Mouse (Mus musculus) embryonic facial prominence, embryonic 10.5 days (tissue): ENCODE data around the gene Letmd1. TPM values are rescaled to one million over a fixed set of nuclear protein-coding genes. Genes with fewer than 3 reads are reported as not detected.
A peak's percentile ranks its signal among the peaks of the same experiment; 100 is the strongest.

Experiments
- DNase-seq: peaks from one replicate; pipeline ENCODE4 v3.0.0-alpha.2; 2017; ENCODE audit warnings: low spot score
- H3K27ac ChIP-seq: fragments of 300-500 bp; sonication (generic); replicated peaks from 2 replicates; pipeline ENCODE4 v1.5.1; 2016; ENCODE audit warnings: mild to moderate bottlenecking
- H3K27me3 ChIP-seq: fragments of 300-500 bp; sonication (generic); replicated peaks from 2 replicates; pipeline ENCODE4 v1.6.1; 2016; ENCODE audit warnings: low read depth, mild to moderate bottlenecking; ENCODE audit not compliant: poor library complexity, severe bottlenecking
- H3K36me3 ChIP-seq: fragments of 300-500 bp; sonication (generic); replicated peaks from 2 replicates; pipeline ENCODE4 v1.6.1; 2016; ENCODE audit warnings: mild to moderate bottlenecking, moderate library complexity
- H3K4me1 ChIP-seq: fragments of 300-500 bp; sonication (generic); 2 replicates; pipeline ENCODE4 v1.6.1; 2016
- H3K4me3 ChIP-seq: fragments of 300-500 bp; sonication (generic); 2 replicates; pipeline ENCODE4 v1.5.1; 2016; ENCODE audit warnings: mild to moderate bottlenecking, moderate library complexity
- H3K9me3 ChIP-seq: fragments of 300-500 bp; sonication (generic); 2 replicates; pipeline ENCODE4 v1.6.1; 2016; ENCODE audit warnings: mild to moderate bottlenecking
- WGBS: fragments of 180-500 bp; shearing (Covaris S2); methylation state at CpG from one replicate; pipeline ENCODE4 v1.1.7; 2016; 5-methylcytosine and 5-hydroxymethylcytosine counted together
- polyA plus RNA-seq: library from polyadenylated mRNA; unstranded; fragments of >200 nt; fragmentation: Nextera tagmentation; extraction: Ambion mirVana; gene quantifications from 2 replicates; pipeline ENCODE4 v1.2.1, GENCODE M21; 2016

Letmd1 gene
- polyA plus RNA-seq, 1 experiment from 2014 or later: 38.6 TPM

GRCm38 (mm10) chr15:100460942-100461341 lies 7.9 kb upstream of the Letmd1 start:
- peak; percentile 52 for DNase-seq
- peak overlapping the region; percentile 39; the same call in 1 of the 2 replicates for H3K4me3 ChIP-seq
- H3K27me3 ChIP-seq: peaks cover 24% of the 10 kb centered on the region
- no peaks in the 10 kb centered on the region for H3K36me3 ChIP-seq
- peaks cover 18% of the 10 kb centered on the region for H3K4me1 ChIP-seq
- H3K9me3 ChIP-seq: no peaks in the 10 kb centered on the region
- WGBS: 9% methylated on average over 12 of the region's 12 CpGs
- no peak overlapping the region for H3K27ac ChIP-seq

- Histone ChIP-seq H3K36me3 (no peaks in the 10 kb centered on the region), H3K4me1 (peaks cover 13% of the 10 kb centered on the region), H3K27me3 (peaks cover 20% of the 10 kb centered on the region), H3K27ac (no peak overlapping the region), H3K9me3 (no peaks in the 10 kb centered on the region), H3K4me3 (no peak overlapping the region)
- DNase-seq: no peak
- 82% methylated on average over 9 of the region's 9 CpGs for WGBS
These were observed 7.2 kb upstream of the Letmd1 start for GRCm38 (mm10) chr15:100461646-100462045.

DNA sequence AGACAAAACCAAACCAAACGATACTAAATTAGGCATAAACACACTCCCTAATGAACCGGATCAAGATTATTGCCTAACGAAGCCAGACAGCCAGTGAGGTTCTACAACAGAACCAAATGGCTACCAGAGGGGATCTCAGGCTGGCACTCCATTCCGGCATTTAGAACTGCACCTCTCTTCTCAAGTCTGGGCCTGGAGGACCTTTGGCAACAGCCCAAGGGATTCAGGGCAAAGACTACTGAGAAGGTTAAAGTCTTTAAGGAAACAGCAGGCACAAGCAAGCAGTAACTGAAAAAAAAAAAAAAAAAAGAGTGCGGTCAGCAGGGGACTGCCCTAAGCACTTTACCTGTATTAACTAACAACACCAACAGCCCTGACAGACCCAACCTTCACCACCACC lies 6.7 kb upstream of the Letmd1 start:
- no peak for DNase-seq
- H3K36me3 ChIP-seq: no peaks in the 10 kb centered on the region
- no peaks in the 10 kb centered on the region for H3K9me3 ChIP-seq
- WGBS: 83% methylated on average over 5 of the region's 5 CpGs
- H3K4me1 ChIP-seq: peaks cover 13% of the 10 kb centered on the region
- H3K4me3 ChIP-seq: no peak overlapping the region
- H3K27ac ChIP-seq: no peak overlapping the region
- peaks cover 20% of the 10 kb centered on the region for H3K27me3 ChIP-seq

DNA sequence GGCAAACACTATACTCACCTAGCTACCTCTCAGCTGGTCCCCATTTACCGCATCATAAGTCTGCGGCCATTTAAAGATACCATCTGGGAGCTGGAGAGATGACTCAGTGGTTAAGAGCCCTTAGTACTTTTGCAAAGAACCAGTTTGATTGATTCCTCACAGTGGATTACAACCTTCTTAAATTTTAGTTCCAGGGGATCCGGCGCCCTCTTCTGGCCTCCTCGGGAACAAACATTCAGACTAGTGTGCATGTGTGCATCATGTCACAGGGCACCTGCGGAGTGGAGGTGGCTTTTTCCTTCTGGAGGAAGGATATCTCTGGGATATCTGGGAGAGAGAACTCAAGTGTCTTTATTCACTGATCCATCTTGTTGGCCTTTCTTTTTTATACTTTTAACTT lies 5.1 kb upstream of the Letmd1 start:
- Histone ChIP-seq H3K4me3 (no peak overlapping the region), H3K27me3 (peaks cover 15% of the 10 kb centered on the region), H3K36me3 (no peaks in the 10 kb centered on the region), H3K27ac (no peak overlapping the region), H3K9me3 (no peaks in the 10 kb centered on the region), H3K4me1 (peaks cover 21% of the 10 kb centered on the region)
- DNase-seq: peak; percentile 72
- 24% methylated on average over 6 of the region's 6 CpGs for WGBS

- peaks cover 37% of the 10 kb centered on the region for H3K4me1 ChIP-seq
- H3K27ac ChIP-seq: no peak overlapping the region
- no peaks in the 10 kb centered on the region for H3K36me3 ChIP-seq
- DNase-seq: no peak
- H3K27me3 ChIP-seq: peaks cover 4% of the 10 kb centered on the region; the same call in 1 of the 2 replicates
- H3K4me3 ChIP-seq: no peak overlapping the region
- WGBS: 79% methylated on average over 2 of the region's 2 CpGs
- H3K9me3 ChIP-seq: no peaks in the 10 kb centered on the region
These were observed 3.4 kb upstream of the Letmd1 start for GRCm38 (mm10) chr15:100465432-100465831.

GRCm38 (mm10) chr15:100467738-100468137 lies 1.1 kb upstream of the Letmd1 start:
- no peaks in the 10 kb centered on the region for H3K27me3 ChIP-seq
- WGBS: 40% methylated on average over 8 of the region's 8 CpGs
- no peak overlapping the region for H3K27ac ChIP-seq
- DNase-seq: no peak
- peak overlapping the region; percentile 86 for H3K4me3 ChIP-seq
- H3K4me1 ChIP-seq: peaks cover 29% of the 10 kb centered on the region
- H3K36me3 ChIP-seq: peaks cover 22% of the 10 kb centered on the region
- H3K9me3 ChIP-seq: no peaks in the 10 kb centered on the region

GRCm38 (mm10) chr15:100469189-100469545 lies 344 bp downstream of the Letmd1 start:
- WGBS: under 1% methylated on average over 19 of the region's 19 CpGs
- Histone ChIP-seq H3K27ac (peak overlapping the region; percentile 95), H3K27me3 (no peaks in the 10 kb centered on the region)

GRCm38 (mm10) chr15:100470037-100470436 lies 1.2 kb downstream of the Letmd1 start:
- H3K36me3 ChIP-seq: peaks cover 44% of the 10 kb centered on the region

More at GRCm38 (mm10) chr15:100469189-100469545, 344 bp downstream of the Letmd1 start:
- H3K4me1 ChIP-seq: peaks cover 29% of the 10 kb centered on the region
- H3K9me3 ChIP-seq: no peaks in the 10 kb centered on the region
- DNase-seq: no peak
- H3K36me3 ChIP-seq: peaks cover 35% of the 10 kb centered on the region
- H3K4me3 ChIP-seq: peak overlapping the region; percentile 86

DNA sequence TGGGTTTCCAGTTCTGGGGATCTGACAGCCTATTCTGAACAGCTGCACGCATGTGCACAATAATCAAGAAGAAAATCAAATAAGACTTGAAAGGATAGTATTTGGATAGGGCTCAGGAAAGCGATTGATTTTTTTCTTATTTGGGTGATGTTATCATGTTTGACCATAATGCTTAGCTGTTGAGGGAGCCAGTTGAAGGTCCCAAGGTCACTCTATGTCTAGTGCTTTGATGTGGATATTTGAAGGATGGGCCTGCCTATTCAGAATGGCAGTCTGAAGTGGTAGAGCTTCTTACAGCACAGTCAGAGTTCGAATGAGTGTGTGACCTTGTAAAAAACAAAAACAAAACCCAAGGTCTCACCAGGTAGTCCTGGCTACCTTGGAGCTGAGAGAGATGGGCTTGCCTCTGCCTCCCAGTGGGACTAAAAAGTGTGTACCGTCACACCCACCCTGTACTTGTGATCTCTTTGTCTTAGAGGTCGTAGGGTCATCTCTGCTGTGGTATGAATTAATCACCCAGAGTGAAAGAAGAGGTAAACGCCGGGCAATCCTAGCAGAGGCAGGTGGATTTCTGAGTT lies 5.2 kb downstream of the Letmd1 start:
- Histone ChIP-seq H3K27ac (no peak overlapping the region), H3K9me3 (no peaks in the 10 kb centered on the region), H3K4me3 (no peak overlapping the region), H3K36me3 (peaks cover 83% of the 10 kb centered on the region), H3K27me3 (no peaks in the 10 kb centered on the region), H3K4me1 (peaks cover 14% of the 10 kb centered on the region)
- no peak for DNase-seq
- 80% methylated on average over 7 of the region's 7 CpGs for WGBS

More at GRCm38 (mm10) chr15:100470037-100470436, 1.2 kb downstream of the Letmd1 start:
- WGBS: 68% methylated on average over 10 of the region's 10 CpGs
- DNase-seq: no peak
- Histone ChIP-seq H3K27me3 (no peaks in the 10 kb centered on the region), H3K9me3 (no peaks in the 10 kb centered on the region), H3K4me3 (peak overlapping the region; percentile 86), H3K4me1 (peaks cover 29% of the 10 kb centered on the region), H3K27ac (no peak overlapping the region)

- DNase-seq: no peak
- Histone ChIP-seq H3K27me3 (no peaks in the 10 kb centered on the region), H3K4me1 (no peaks in the 10 kb centered on the region), H3K27ac (no peak overlapping the region), H3K4me3 (no peak overlapping the region), H3K36me3 (peaks cover 98% of the 10 kb centered on the region), H3K9me3 (no peaks in the 10 kb centered on the region)
- WGBS: 88% methylated on average over 10 of the region's 10 CpGs
These were observed 9.5 kb downstream of the Letmd1 start for GRCm38 (mm10) chr15:100478351-100478750.

GRCm38 (mm10) chr15:100478925-100479324 lies 10.1 kb downstream of the Letmd1 start:
- Histone ChIP-seq H3K27ac (no peak overlapping the region), H3K4me3 (no peak overlapping the region), H3K4me1 (no peaks in the 10 kb centered on the region), H3K9me3 (no peaks in the 10 kb centered on the region), H3K36me3 (peaks cover 99% of the 10 kb centered on the region), H3K27me3 (no peaks in the 10 kb centered on the region)
- no peak for DNase-seq
- WGBS: 80% methylated on average over 4 of the region's 4 CpGs

DNA sequence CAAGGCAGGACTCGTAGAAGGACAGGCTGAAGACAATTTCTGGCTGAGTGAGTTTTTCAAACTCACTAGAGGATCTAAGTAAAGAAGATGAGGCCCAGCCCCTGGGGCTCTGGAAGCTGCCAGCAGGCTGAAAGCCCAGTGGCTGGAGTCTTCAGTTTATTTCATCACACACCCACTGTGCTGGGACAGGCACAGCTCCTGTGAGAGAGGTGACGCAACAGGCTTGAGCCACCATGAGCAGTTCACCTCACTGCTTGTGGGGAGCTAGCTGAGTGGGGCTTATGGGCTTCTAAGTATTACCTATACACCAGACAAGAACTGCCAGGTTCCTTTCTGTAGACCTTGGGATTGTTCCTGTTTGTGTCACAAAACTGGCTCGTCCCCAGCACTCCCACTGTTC lies 16.8 kb downstream of the Letmd1 start:
- no peaks in the 10 kb centered on the region for H3K9me3 ChIP-seq
- H3K4me1 ChIP-seq: peaks cover 38% of the 10 kb centered on the region
- H3K36me3 ChIP-seq: peaks cover 93% of the 10 kb centered on the region
- no peaks in the 10 kb centered on the region for H3K27me3 ChIP-seq
- DNase-seq: no peak
- WGBS: 86% methylated on average over 3 of the region's 3 CpGs
- H3K4me3 ChIP-seq: no peak overlapping the region
- H3K27ac ChIP-seq: no peak overlapping the region

- H3K36me3 ChIP-seq: peaks cover 84% of the 10 kb centered on the region
- H3K27ac ChIP-seq: 0 out of 2 replicates have a peak overlapping the region, but pooled peaks have one; percentile 8
- H3K9me3 ChIP-seq: no peaks in the 10 kb centered on the region
- DNase-seq: peak; percentile 53
- 27% methylated on average over 7 of the region's 7 CpGs for WGBS
- H3K27me3 ChIP-seq: no peaks in the 10 kb centered on the region
- H3K4me1 ChIP-seq: peaks cover 47% of the 10 kb centered on the region
- no peak overlapping the region for H3K4me3 ChIP-seq
These were observed 17.6 kb downstream of the Letmd1 start for GRCm38 (mm10) chr15:100486450-100486849.
